Mouse (Mus musculus) brain, adult 2 months (tissue): ENCODE results near the gene Tnks1bp1.

ENCODE experiments used
- DNase-seq: peaks from one replicate; pipeline ENCODE4 v3.0.0; 2011; ENCODE audit warnings: low read depth, low spot score

The Tnks1bp1 gene

GRCm38 (mm10) chr2:85037047-85038026 lies 10.5 kb upstream of the Tnks1bp1 start, which contains the start of the genes Ssrp1 and P2rx3:
Ssrp1 (plus strand) TSS chr2:85037234.
P2rx3 (minus strand) TSS chr2:85037462.
- DNase-seq, result peak; percentile 98

GRCm38 (mm10) chr2:85038336-85038735 lies 9.5 kb upstream of the Tnks1bp1 start:
- no peak for DNase-seq

- DNase-seq, result peak; percentile 36
Observed at GRCm38 (mm10) chr2:85043623-85044022, 4.2 kb upstream of the Tnks1bp1 start.

- no peak for DNase-seq
Observed at GRCm38 (mm10) chr2:85046222-85046621, 1.6 kb upstream of the Tnks1bp1 start.

- DNase-seq, result no peak
Observed at GRCm38 (mm10) chr2:85047081-85047480, 741 bp upstream of the Tnks1bp1 start.

- peak; percentile 77 for DNase-seq
Observed at GRCm38 (mm10) chr2:85048168-85048751, 438 bp downstream of the Tnks1bp1 start.

DNA sequence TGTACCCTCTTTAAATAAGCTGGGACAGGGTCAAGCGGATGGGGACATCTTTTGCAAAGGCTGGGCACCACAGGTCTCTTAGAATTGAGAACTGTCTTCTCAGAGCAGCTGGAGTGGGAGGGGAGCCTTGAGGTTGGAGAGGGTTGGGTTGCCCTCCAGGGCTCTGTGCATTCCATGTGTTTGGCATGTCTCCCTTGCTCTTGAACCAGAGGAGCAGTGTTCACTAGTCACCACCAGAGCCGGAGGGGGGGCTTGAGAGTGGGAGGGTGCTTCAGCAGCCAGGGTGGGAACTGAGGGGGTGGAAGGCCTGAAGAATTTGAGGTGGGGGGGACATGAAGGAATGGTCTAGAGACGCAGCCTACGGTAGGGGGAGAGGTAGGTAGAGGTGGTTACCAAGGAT lies 1.5 kb downstream of the Tnks1bp1 start:
- peak; percentile 24 for DNase-seq

- DNase-seq, result peak; percentile 79
Observed at GRCm38 (mm10) chr2:85050001-85050634, 2.3 kb downstream of the Tnks1bp1 start.

DNA sequence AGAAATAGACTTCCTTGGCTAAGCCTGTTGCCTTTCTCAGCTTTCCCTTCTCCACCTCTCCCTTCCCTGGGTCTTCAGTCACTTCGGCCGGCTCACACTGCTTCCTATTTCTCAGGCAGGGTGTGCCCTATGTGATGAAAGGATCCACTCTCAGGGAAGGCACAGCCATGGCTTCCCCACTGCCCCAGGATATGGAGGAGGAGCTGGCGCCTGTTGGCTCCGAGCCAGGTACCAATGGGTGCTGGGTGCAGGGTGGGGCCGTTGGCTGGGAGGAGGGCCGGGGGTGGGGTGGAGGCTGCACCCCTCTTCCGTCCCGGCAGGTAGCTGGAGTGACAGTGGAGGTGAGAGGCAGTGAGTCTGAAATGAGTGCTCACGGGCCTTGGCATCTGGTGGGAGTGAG lies 2.9 kb downstream of the Tnks1bp1 start:
- peak; percentile 30 for DNase-seq

- no peak for DNase-seq
Observed at GRCm38 (mm10) chr2:85053192-85053816, 5.5 kb downstream of the Tnks1bp1 start.

- DNase-seq, result no peak
Observed at GRCm38 (mm10) chr2:85056711-85057110, 8.9 kb downstream of the Tnks1bp1 start.

- DNase-seq, result no peak
Observed at GRCm38 (mm10) chr2:85059677-85060076, 11.9 kb downstream of the Tnks1bp1 start.

GRCm38 (mm10) chr2:85060591-85061060 lies 12.8 kb downstream of the Tnks1bp1 start:
- peak; percentile 54 for DNase-seq

DNA sequence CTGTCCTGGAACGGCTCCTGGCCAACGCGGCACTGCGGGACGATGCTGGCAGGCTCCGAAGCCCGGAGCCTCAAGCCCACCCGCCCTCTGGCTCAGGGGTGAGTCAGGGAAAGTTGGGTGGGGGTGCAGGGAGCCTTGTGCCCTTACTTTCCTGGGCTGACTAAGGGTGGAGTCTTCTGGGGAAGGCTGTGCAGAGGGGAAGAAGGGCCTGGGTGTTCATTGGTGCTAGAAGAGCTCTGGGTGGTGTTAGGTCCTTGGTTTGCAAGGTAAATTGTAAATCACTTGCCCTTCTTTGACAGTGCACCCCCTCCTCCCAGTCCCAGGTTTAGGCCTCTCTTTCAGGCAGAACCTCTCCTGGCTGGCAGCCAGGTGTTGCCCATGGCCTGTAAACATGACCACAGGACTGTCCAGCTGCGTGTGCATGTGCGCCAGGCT lies 13.3 kb downstream of the Tnks1bp1 start:
- no peak for DNase-seq

DNA sequence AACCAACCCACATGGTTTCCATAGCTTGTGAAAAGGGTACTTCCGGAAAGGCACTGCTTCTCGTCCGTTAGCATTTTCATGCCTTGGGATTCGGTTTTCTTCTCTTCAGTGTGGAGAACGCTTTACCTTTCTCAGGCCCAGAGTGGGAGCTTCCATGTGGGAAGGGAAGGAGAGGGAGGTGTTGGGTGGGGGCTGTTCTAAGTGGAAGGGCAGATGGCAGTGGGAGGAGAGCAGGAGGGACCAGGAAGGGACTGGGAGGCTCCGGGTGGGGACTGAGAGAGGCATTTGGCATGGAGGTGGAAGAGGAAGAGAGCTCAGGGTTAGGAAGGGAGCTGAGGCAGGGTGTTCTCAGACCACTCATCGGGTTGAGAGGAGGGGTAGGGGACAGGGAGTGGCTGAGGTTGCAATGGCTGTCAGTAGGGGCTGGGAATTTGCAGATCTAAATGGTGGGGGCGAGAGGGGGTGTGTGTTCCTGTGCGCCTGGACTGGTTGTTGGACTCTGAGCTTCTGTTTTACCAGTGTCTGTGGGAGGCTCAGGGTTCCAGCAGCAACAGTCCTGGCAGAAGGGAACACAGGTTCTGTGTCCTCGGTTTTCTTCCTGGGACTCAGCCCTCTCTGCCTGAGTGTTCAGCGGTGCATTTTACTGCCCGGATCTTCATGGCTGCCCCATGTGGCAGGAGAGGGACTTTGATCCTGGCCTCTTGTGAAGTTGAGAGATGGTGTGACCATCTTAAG lies 17.5 kb downstream of the Tnks1bp1 start:
- peak; percentile 77 for DNase-seq

DNA sequence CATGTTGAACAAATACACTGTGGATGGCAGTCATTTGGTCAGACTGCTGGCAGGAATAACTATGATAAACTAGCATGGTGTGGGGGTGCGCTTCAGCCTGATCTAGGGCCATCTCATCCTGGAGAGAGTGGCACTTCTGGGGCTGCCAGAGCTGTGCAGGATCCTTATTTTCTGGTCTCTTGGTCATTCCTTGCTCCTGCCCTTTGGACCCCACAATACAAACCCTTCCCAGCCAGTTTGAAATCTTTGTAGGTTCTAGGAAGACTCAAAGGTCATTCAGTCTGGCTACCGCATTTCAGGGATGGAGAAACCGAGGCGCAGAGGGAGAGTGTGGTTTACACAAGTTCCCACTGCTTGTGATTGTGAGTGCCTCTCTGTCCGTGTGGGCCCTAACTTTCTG lies 19.1 kb downstream of the Tnks1bp1 start:
- no peak for DNase-seq

GRCm38 (mm10) chr2:85067903-85068625 lies 20.2 kb downstream of the Tnks1bp1 start:
- peak; percentile 52 for DNase-seq

- DNase-seq, result peak; percentile 65
Observed at GRCm38 (mm10) chr2:85068626-85069025, 20.8 kb downstream of the Tnks1bp1 start.

- DNase-seq, result no peak
Observed at GRCm38 (mm10) chr2:85070086-85070485, 22.3 kb downstream of the Tnks1bp1 start.

- no peak for DNase-seq
Observed at GRCm38 (mm10) chr2:85071921-85072320, 24.1 kb downstream of the Tnks1bp1 start.
